Mouse (Mus musculus) lung, postnatal 4 days (tissue): ENCODE measurements around the gene Supt4a.

ENCODE experiments used
- DNase-seq, 2 experiments: peaks; one replicate each; pipeline ENCODE4 v3.0.0; 2021

The Supt4a gene

GRCm38 (mm10) chr11:87725964-87726562 lies 11.3 kb upstream of the Supt4a start:
- DNase-seq: peak; percentile 25 to 51

DNA sequence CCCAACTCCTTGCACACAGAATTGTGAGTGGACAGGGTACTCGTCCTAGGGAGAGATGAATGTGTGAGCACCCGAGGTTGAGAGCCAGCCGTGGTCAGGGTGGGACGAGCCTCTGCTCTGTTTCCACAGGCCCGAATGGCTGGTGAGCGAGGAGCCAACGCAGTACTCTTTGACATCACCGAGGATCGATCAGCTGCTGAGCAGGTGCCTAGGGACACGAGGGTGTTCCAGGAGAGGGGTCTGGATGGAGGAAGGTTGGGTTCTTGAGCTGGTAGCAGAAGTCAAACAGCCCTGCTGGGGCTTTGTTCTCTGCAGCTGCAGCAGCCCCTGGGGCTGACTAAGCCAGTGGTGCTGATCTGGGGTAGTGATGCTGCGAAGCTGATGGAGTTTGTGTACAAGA lies 10.3 kb upstream of the Supt4a start:
- no peak for DNase-seq

- no peak for DNase-seq
These were observed 9.9 kb upstream of the Supt4a start for GRCm38 (mm10) chr11:87727471-87727870.

GRCm38 (mm10) chr11:87728850-87729592 lies 8.3 kb upstream of the Supt4a start:
- no peak for DNase-seq

DNA sequence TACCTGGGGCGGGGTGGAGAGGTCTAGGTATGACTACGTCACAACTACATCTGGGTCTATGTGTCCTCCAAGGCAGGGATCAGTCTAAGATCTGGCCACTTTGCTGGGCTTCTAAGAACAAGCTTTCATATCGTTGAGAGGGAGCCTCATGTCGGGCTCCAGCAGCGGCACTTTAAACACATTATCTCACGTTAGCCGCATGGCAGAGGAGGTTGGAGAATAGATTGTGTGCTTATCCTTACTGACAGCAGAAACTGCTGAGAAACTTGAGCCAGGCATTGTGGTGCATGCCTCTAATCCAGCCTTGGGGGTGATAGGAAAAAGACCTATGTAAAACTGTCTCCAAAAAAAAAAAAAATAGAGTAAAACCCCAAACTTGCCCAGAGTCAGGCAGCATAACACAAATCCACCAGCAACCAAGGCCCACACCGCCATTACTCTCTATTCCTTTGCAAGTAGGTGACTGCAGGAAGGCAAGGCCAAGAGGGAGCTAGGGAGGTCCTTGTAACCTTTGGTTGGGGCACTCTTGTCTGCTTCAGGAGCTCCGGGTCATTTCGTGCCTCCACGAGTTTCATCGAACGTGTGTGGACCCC lies 7.7 kb upstream of the Supt4a start:
- no peak for DNase-seq

- no peak for DNase-seq
These were observed 6.6 kb upstream of the Supt4a start for GRCm38 (mm10) chr11:87730652-87731310.

- no peak for DNase-seq
These were observed 3.0 kb upstream of the Supt4a start for GRCm38 (mm10) chr11:87734346-87734745.

GRCm38 (mm10) chr11:87735691-87736090 lies 1.7 kb upstream of the Supt4a start:
- DNase-seq: no peak

GRCm38 (mm10) chr11:87736647-87737134 lies 661 bp upstream of the Supt4a start:
- DNase-seq: peak; percentile 73 to 76

DNA sequence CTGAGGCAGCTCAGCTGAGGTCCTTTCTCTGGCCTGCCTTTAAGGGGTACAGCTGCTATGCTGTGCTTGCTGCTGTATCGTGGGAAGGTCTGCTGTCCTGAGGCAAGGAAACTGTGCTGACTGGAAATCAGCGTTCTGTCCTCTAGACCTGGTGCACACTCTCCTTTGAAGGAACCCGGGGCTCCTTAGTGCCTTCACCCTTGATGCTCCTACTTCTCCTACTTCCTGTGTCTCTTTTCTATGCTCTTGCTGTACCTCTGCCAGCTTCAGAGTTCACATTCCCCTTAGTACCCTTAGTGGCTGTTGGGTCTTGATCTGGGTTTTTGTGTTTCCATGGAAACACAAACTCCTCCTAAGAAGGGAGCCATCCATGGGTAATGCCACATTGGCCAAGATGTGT lies 6.3 kb downstream of the Supt4a start:
- DNase-seq: no peak

- no peak for DNase-seq
These were observed 7.6 kb downstream of the Supt4a start for GRCm38 (mm10) chr11:87744964-87745363.

- DNase-seq: no peak
These were observed 8.5 kb downstream of the Supt4a start for GRCm38 (mm10) chr11:87745632-87746555.

- DNase-seq: no peak
These were observed 10.0 kb downstream of the Supt4a start for GRCm38 (mm10) chr11:87747312-87747711.

- DNase-seq: no peak
These were observed 10.4 kb downstream of the Supt4a start for GRCm38 (mm10) chr11:87747716-87748115.

DNA sequence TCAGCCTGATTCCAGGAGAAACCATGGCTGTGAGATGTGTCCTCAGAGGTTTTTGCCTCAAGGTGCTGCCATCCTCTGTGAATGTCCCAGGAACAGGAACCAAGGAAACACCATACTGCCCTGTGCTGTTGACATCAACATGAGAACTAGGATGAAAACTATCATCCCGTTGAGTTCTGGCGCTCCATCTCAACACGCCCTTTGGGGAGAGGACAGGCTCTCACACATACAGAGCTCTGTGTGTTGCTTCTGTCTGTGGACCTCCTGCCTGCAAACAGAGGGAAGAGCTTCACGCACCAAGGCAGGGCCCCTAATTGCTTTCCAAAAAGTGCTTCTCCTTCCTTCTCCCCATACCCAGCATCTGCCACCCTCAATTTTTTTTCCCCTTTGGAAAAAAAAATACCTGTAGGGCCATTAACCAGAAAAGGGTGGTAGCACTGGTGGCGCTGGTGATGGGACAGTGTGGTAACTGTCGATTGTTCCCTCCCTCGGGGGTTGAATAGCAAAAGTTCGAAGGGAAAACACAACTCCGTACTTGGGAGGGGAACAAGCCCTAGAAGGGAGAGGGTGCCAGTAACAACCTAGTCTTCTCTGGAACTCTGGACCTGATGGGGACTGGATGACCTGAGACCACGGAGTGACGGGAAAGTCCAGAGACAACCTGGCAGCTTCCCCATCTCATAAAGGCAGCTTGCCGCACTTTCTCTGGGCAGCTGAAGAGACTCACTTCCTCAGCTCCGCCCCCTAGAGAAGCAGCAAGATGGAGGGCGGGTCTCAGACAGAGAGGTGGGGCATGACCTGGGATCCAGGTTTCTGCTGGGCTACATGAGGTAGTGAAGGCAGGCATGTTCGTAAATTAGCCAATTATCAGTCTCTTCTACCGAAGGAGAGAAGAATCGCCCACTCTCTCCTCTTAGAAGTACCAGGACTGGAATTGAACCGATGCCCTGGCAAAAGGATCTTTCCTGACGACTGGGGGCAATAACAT lies 11.1 kb downstream of the Supt4a start:
- DNase-seq: peak; percentile 68 to 73

DNA sequence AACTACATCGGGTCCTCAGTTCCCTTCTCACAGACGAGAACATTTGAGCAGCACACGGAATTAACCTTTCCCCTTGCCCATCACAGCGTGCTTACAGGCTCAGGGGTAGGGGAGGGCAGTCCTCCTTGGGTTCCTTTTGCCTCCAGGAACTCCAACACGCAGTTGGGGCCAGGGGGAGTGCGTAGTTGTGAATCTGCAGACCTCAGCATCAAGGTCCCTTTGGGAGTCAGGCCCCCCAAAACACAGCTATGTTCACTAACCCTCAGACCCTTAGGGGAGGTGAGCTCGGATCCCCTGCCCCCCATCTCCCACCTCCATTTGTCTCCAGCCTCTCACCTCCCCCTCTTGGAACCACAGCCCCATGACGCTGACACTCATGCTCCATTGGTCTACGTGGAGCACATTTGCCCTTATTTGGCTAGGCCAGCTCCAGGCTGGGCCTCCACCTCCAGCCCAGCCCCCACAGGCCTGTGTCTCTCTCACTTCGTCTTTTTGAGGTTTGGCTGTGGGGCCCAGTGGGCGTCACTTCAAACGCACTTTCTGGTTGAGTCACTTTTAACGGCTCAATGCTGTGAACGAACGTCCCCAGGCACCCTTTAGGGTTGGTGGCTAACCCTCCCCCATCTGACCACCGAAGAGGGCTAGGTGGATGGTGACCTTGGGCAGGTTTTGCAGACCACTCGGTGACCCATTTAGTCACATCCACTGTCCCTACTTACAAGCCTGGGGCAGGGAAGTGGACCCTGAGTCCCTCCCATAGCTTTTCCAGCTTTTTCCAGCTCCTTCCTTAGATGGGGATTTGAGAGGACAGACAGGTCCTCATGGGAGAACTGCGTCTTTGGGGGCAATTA lies 12.1 kb downstream of the Supt4a start:
- DNase-seq: peak; percentile 86 to 90

DNA sequence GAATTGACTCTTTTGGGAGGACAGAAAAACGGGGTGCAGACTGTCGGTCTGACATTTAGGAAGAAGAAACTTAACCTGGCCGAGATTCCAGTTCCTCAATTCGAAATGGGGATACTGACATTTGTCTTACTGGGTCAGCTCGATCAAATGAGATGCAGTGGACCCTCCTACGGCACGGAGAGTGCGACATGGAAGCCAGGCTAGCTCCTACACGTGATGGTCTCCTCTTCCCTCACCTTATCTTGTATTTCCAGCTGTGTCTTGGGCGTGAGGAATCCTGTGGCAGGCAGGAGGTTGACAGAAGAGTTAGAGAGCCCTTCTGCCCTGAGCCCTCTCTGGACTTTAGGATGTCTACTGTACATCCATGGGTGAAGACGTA lies 12.7 kb downstream of the Supt4a start:
- DNase-seq: peak in 1 of 2 experiments; percentile 22

DNA sequence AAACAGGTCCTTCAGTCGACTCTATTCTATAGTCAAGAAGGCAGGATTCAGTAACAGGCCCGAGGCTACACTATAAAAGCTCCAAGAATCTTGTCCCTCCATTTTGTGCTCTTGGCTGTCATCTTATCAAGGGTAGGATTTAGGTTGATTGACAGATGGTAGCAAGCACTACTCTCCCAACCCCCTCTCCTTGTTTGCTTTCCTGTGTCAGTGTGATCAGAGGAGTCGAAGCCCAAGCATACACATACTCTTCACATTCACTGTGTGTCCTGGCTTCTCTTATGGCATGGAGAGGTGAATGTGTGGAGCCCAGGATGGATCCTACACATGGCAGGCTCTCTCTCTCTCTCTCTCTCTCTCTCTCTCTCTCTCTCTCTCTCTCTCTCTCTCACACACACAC lies 13.2 kb downstream of the Supt4a start:
- peak in 1 of 2 experiments; percentile 6 for DNase-seq

- DNase-seq: peak; percentile 41 to 52
These were observed 13.7 kb downstream of the Supt4a start for GRCm38 (mm10) chr11:87751031-87751430.

GRCm38 (mm10) chr11:87751491-87751966 lies 14.2 kb downstream of the Supt4a start:
- DNase-seq: peak; percentile 59 to 62
